Mouse (Mus musculus) fibroblast of lung, adult 2 months (primary cell): ENCODE data around the gene Negr1.

Source experiments
- DNase-seq: peaks from one replicate; pipeline ENCODE4 v3.0.0-alpha.2; 2011; ENCODE audit warnings: low read depth

Gene Negr1

GRCm38 (mm10) chr3:156903925-156904576, 342.5 kb downstream of the Negr1 start:
- peak; percentile 11 for DNase-seq

GRCm38 (mm10) chr3:156912816-156913215, 351.2 kb downstream of the Negr1 start:
- DNase-seq: no peak

- DNase-seq: no peak
These were observed 359.8 kb downstream of the Negr1 start for GRCm38 (mm10) chr3:156921369-156921768.

- DNase-seq: no peak
These were observed 361.6 kb downstream of the Negr1 start for GRCm38 (mm10) chr3:156923159-156923558.

- no peak for DNase-seq
These were observed 363.5 kb downstream of the Negr1 start for GRCm38 (mm10) chr3:156925102-156925501.

- DNase-seq: no peak
These were observed 366.9 kb downstream of the Negr1 start for GRCm38 (mm10) chr3:156928396-156929061.

GRCm38 (mm10) chr3:156929062-156929397, 367.4 kb downstream of the Negr1 start:
- DNase-seq: no peak

GRCm38 (mm10) chr3:156929677-156930440, 368.3 kb downstream of the Negr1 start:
- DNase-seq: no peak

- DNase-seq: no peak
These were observed 369.4 kb downstream of the Negr1 start for GRCm38 (mm10) chr3:156931011-156931410.

GRCm38 (mm10) chr3:156931540-156931939, 369.9 kb downstream of the Negr1 start:
- no peak for DNase-seq

GRCm38 (mm10) chr3:156934778-156935290, 373.2 kb downstream of the Negr1 start:
- no peak for DNase-seq

- DNase-seq: no peak
These were observed 385.8 kb downstream of the Negr1 start for GRCm38 (mm10) chr3:156947404-156947803.

- no peak for DNase-seq
These were observed 391.4 kb downstream of the Negr1 start for GRCm38 (mm10) chr3:156952970-156953369.

- no peak for DNase-seq
These were observed 393.5 kb downstream of the Negr1 start for GRCm38 (mm10) chr3:156955094-156955493.

- DNase-seq: no peak
These were observed 397.0 kb downstream of the Negr1 start for GRCm38 (mm10) chr3:156958640-156959039.

- peak; percentile 12 for DNase-seq
These were observed 407.2 kb downstream of the Negr1 start for GRCm38 (mm10) chr3:156968764-156969163.

GRCm38 (mm10) chr3:156971104-156971503, 409.5 kb downstream of the Negr1 start:
- DNase-seq: no peak

GRCm38 (mm10) chr3:156976816-156977215, 415.2 kb downstream of the Negr1 start:
- DNase-seq: no peak

GRCm38 (mm10) chr3:156980042-156980716, 418.6 kb downstream of the Negr1 start:
- no peak for DNase-seq

GRCm38 (mm10) chr3:156982102-156982501, 420.5 kb downstream of the Negr1 start:
- no peak for DNase-seq

GRCm38 (mm10) chr3:156987113-156987512, 425.5 kb downstream of the Negr1 start:
- no peak for DNase-seq

GRCm38 (mm10) chr3:156992171-156992570, 430.6 kb downstream of the Negr1 start:
- no peak for DNase-seq
